Mouse (Mus musculus) CH12.LX (cell line): Measurements from ENCODE around the gene Rasgrp3. TPM values are rescaled to one million over a fixed set of nuclear protein-coding genes. Genes with fewer than 3 reads are reported as not detected.

ENCODE experiments used
- DNase-seq: peaks from one replicate; pipeline ENCODE4 v3.0.0-alpha.2; 2013; ENCODE audit errors: extremely low read depth
- H3K27ac ChIP-seq: 2 replicates; pipeline ENCODE4 v1.5.1; 2012; ENCODE audit warnings: low read depth, mild to moderate bottlenecking, control low read depth, moderate library complexity; ENCODE audit not compliant: insufficient read depth
- H3K27me3 ChIP-seq: replicated peaks from 2 replicates; pipeline ENCODE3; 2012; ENCODE audit warnings: inconsistent platforms
- H3K36me3 ChIP-seq, 2 experiments: replicated peaks in 1 of 2; 2 replicates each; pipeline versions ENCODE3 to v1.6.1; 2012; ENCODE audit warnings: inconsistent platforms in 1 of 2, low read length in 1 of 2, mild to moderate bottlenecking in 1 of 2, mixed read lengths in 1 of 2, moderate library complexity in 1 of 2; ENCODE audit not compliant: control insufficient read depth in 1 of 2, insufficient read depth in 1 of 2
- H3K4me1 ChIP-seq, 2 experiments: 2 replicates each; pipeline ENCODE4 v1.6.1; 2012; ENCODE audit warnings: inconsistent platforms in 1 of 2, moderate library complexity in 1 of 2; ENCODE audit not compliant: insufficient read depth in 2 of 2, control insufficient read depth in 1 of 2
- H3K4me2 ChIP-seq: 2 replicates; pipeline ENCODE4 v1.6.1; 2012; ENCODE audit warnings: low read depth, mild to moderate bottlenecking, control low read depth; ENCODE audit not compliant: poor library complexity, insufficient read depth, severe bottlenecking
- H3K4me3 ChIP-seq, 3 experiments: fragments of 150-350 bp in 1 of 3; sonication (generic) in 1 of 3; replicated peaks in 1 of 3; 2 replicates each; pipeline versions ENCODE3 to v1.5.1; 2011 to 2012; ENCODE audit warnings: low read depth in 2 of 3, low read length in 2 of 3, mild to moderate bottlenecking in 2 of 3, moderate library complexity in 2 of 3, control low read depth in 1 of 3, improper control_type of control experiment in 1 of 3, inconsistent platforms in 1 of 3, mixed read lengths in 1 of 3; ENCODE audit not compliant: poor library complexity in 1 of 3
- H3K79me2 ChIP-seq: replicated peaks from 2 replicates; pipeline ENCODE4 v1.6.1; 2012; ENCODE audit warnings: mild to moderate bottlenecking, moderate library complexity; ENCODE audit not compliant: control insufficient read depth, poor library complexity, insufficient read depth, severe bottlenecking; ENCODE audit errors: extremely low read depth
- H3K9ac ChIP-seq: 2 replicates; pipeline ENCODE4 v1.6.1; 2012; ENCODE audit warnings: low read depth, mild to moderate bottlenecking, control low read depth, moderate library complexity; ENCODE audit not compliant: insufficient read depth
- H3K9me3 ChIP-seq: replicated peaks from 2 replicates; pipeline ENCODE3; 2012; ENCODE audit warnings: low read length, inconsistent platforms, mixed read lengths
- CHD1 ChIP-seq: IDR thresholded peaks from 2 replicates; pipeline ENCODE4 v1.6.1; 2012; ENCODE audit warnings: low read depth, low read length, improper control_type of control experiment, inconsistent platforms
- CTCF ChIP-seq, 2 experiments: IDR thresholded peaks in 1 of 2; conservative IDR thresholded peaks in 1 of 2; 2 replicates each; pipeline ENCODE4 v1.5.1; 2011 to 2012; ENCODE audit warnings: low read depth in 2 of 2, low read length in 2 of 2, improper control_type of control experiment in 1 of 2, inconsistent platforms in 1 of 2, mild to moderate bottlenecking in 1 of 2, moderate library complexity in 1 of 2
- E2F4 ChIP-seq: IDR thresholded peaks from 2 replicates; pipeline ENCODE4 v1.6.1; 2011; ENCODE audit warnings: low read depth, low read length, improper control_type of control experiment; ENCODE audit not compliant: insufficient replicate concordance
- GABPA ChIP-seq: IDR thresholded peaks from 2 replicates; pipeline ENCODE4 v1.6.1; 2012; ENCODE audit warnings: low read depth, low read length, improper control_type of control experiment, inconsistent platforms; ENCODE audit not compliant: insufficient replicate concordance
- HCFC1 ChIP-seq: IDR thresholded peaks from 2 replicates; pipeline ENCODE4 v1.6.1; 2012; ENCODE audit warnings: low read depth, mild to moderate bottlenecking, inconsistent platforms, low read length, improper control_type of control experiment
- JUN ChIP-seq: IDR thresholded peaks from 2 replicates; pipeline ENCODE4 v1.6.1; 2011; ENCODE audit warnings: low read depth, mild to moderate bottlenecking, low read length, improper control_type of control experiment, moderate library complexity; ENCODE audit not compliant: insufficient read depth
- JUND ChIP-seq: conservative IDR thresholded peaks from 2 replicates; pipeline ENCODE4 v1.6.1; 2011; ENCODE audit warnings: low read depth, low read length, improper control_type of control experiment
- MAFK ChIP-seq: IDR thresholded peaks from 2 replicates; pipeline ENCODE4 v1.6.1; 2011; ENCODE audit warnings: low read length, improper control_type of control experiment; ENCODE audit not compliant: insufficient replicate concordance
- MYC ChIP-seq: IDR thresholded peaks from 2 replicates; pipeline ENCODE4 v1.6.1; 2011; ENCODE audit warnings: low read depth, mild to moderate bottlenecking, improper control_type of control experiment, low read length
- NRF1 ChIP-seq: IDR thresholded peaks from 2 replicates; pipeline ENCODE4 v1.6.1; 2014; ENCODE audit warnings: low read depth, mild to moderate bottlenecking, inconsistent platforms, low read length, improper control_type of control experiment, moderate library complexity
- PAX5 ChIP-seq: IDR thresholded peaks from 2 replicates; pipeline ENCODE4 v1.6.1; 2012; ENCODE audit warnings: low read length, inconsistent platforms, mixed read lengths
- POLR2A ChIP-seq: IDR thresholded peaks from 2 replicates; pipeline ENCODE4 v1.6.1; 2011; ENCODE audit warnings: low read depth, mild to moderate bottlenecking, improper control_type of control experiment, low read length
- RAD21 ChIP-seq: IDR thresholded peaks from 2 replicates; pipeline ENCODE4 v1.6.1; 2011; ENCODE audit warnings: low read depth, mild to moderate bottlenecking, low read length, improper control_type of control experiment, moderate library complexity
- RCOR1 ChIP-seq: conservative IDR thresholded peaks from 2 replicates; pipeline ENCODE4 v1.6.1; 2012; ENCODE audit warnings: low read depth, mild to moderate bottlenecking, inconsistent platforms, low read length, improper control_type of control experiment
- SIN3A ChIP-seq: IDR thresholded peaks from 2 replicates; pipeline ENCODE4 v1.6.1; 2012; ENCODE audit warnings: low read length, improper control_type of control experiment, inconsistent platforms
- SMC3 ChIP-seq: IDR thresholded peaks from 2 replicates; pipeline ENCODE4 v1.6.1; 2011; ENCODE audit warnings: low read depth, low read length, improper control_type of control experiment
- TBP ChIP-seq: conservative IDR thresholded peaks from 2 replicates; pipeline ENCODE4 v1.6.1; 2011; ENCODE audit warnings: low read depth, low read length, improper control_type of control experiment
- UBTF ChIP-seq: IDR thresholded peaks from 2 replicates; pipeline ENCODE4 v1.6.1; 2012; ENCODE audit warnings: low read depth, mild to moderate bottlenecking, inconsistent platforms, low read length, improper control_type of control experiment, moderate library complexity
- ZKSCAN1 ChIP-seq: IDR thresholded peaks from 2 replicates; pipeline ENCODE4 v1.6.1; 2012; ENCODE audit warnings: low read depth, inconsistent platforms, low read length, improper control_type of control experiment, borderline replicate concordance
- dilution Hi-C: fragments of 300-500 bp; cut with MboI; formaldehyde crosslinking; loops from 2 replicates; pipeline ENCODE4 v1.14.3; 2020; ENCODE audit warnings: low sequenced_read_pairs; ENCODE audit not compliant: extremely low pct_unique_long_range_greater_than_20kb, extremely low pct_ligation_motif_present
- in situ Hi-C: fragments of 300-500 bp; cut with MboI; formaldehyde crosslinking; loops from 3 replicates; pipeline ENCODE4 v1.14.3; 2019; ENCODE audit warnings: low sequenced_read_pairs, low pct_ligation_motif_present, low pct_unique_long_range_greater_than_20kb, mixed read lengths
- polyA plus RNA-seq: library from polyadenylated mRNA; unstranded; fragments of >175 nt; gene quantifications from 2 replicates; pipeline ENCODE4 v1.2.1, GENCODE M21; 2012; ENCODE audit warnings: low read depth; ENCODE audit not compliant: insufficient read length
- total RNA-seq, 2 experiments: library from RNA; depleted of rRNA; stranded (reverse); fragments of 300-350 nt in 1 of 2; fragments of >200 nt in 1 of 2; gene quantifications; 2 replicates each; pipeline ENCODE4 v1.2.3; 2012 to 2014

The Rasgrp3 gene
- total and polyA plus RNA-seq, 3 experiments, result 79.6 to 164 (median 161) TPM

GRCm38 (mm10) chr17:75443064-75443621 is 7.4 kb downstream of the Rasgrp3 start (continued):
- no peak; the same call in 1 of the 2 replicates for TF ChIP-seq RAD21
- no peak for TF ChIP-seq RCOR1
- no peak; the same call in 1 of the 2 replicates for TF ChIP-seq HCFC1
- no peak for TF ChIP-seq POLR2A
- TF ChIP-seq MAFK, result 0 out of 2 replicates have a peak, but pooled peaks have one; percentile 48
- 0 out of 2 replicates have a peak, but pooled peaks have one; percentile 57 for TF ChIP-seq CHD1
- no peak for TF ChIP-seq CTCF (conservative IDR thresholded peaks at IDR 0.05 in 1 of 2, IDR thresholded peaks at IDR 0.05 in 1 of 2; ENCODE audit: low read depth in 2 of 2, low read length in 2 of 2)
- TF ChIP-seq UBTF, result no peak
- peak; percentile 16; the same call in 1 of the 2 replicates for TF ChIP-seq JUN
- no peak for TF ChIP-seq TBP
- 0 out of 2 replicates have a peak, but pooled peaks have one; percentile 47 for TF ChIP-seq MYC
- TF ChIP-seq NRF1, result no peak
- no peak for TF ChIP-seq E2F4
- TF ChIP-seq GABPA, result no peak
- no peak for TF ChIP-seq SMC3
- no peak for TF ChIP-seq ZKSCAN1
- no peak for TF ChIP-seq PAX5
- TF ChIP-seq, all 38 proteins: peak for 13

DNA sequence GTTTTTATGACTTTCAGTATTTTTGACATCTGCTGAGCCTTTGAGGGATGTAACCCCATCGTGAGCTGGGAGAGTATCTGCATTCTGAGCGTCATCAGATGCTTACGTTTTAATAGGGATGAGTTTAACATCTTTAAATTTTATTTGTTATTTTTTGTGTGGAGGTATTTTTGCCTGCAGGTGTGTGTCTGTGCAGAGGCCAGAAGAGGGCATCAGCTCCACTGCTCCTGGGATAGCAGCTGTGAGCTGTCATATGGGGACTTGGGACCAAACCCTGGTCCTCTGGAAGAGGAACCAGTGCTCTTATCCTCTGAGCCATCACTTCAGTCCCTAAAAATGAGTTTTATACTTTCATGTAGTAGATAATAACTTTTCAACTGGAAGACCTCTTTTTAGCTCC is 12.6 kb downstream of the Rasgrp3 start:
- no peak overlapping the region for H3K4me2 ChIP-seq
- no peak overlapping the region for H3K27ac ChIP-seq
- H3K9ac ChIP-seq, result no peak overlapping the region
- H3K36me3 ChIP-seq, result no peaks in the 10 kb centered on the region
- dilution Hi-C loops, result no loop called here
- no peak for DNase-seq
- H3K79me2 ChIP-seq, result peaks cover 3% of the 10 kb centered on the region
- TF ChIP-seq UBTF (no peak), SIN3A (0 out of 2 replicates have a peak, but pooled peaks have one; percentile 23), SMC3 (peak; percentile 60), POLR2A (no peak), CTCF (conservative IDR thresholded peaks at IDR 0.05 in 1 of 2, IDR thresholded peaks at IDR 0.05 in 1 of 2; ENCODE audit: low read depth in 2 of 2, low read length in 2 of 2) (peak in 1 of 2 experiments; percentile 56; a peak in 2 of 4 replicates), HCFC1 (no peak), JUND (no peak), RAD21 (peak; percentile 59), MYC (no peak)
- TF ChIP-seq, all 38 proteins: peak for 4
- in situ Hi-C loops, result no loop called here
- Histone ChIP-seq H3K27me3 (no peaks in the 10 kb centered on the region), H3K4me1 (peaks cover 7 to 35% of the 10 kb centered on the region in 2 experiments; a peak in 3 of 4 replicates), H3K4me3 (no peak overlapping the region), H3K9me3 (peaks cover 5% of the 10 kb centered on the region)
